Mouse (Mus musculus): ENCODE data around the gene Cnep1r1. TPM values are rescaled to one million over a fixed set of nuclear protein-coding genes. Genes with fewer than 3 reads are reported as not detected.

Cnep1r1 gene
- polyA plus RNA-seq, 1 experiment from 2014 or later: 32.0 TPM

- Histone ChIP-seq H3K27ac (ENCODE audit: low read depth, low read length) (no peak overlapping the region), H3K4me3 (ENCODE audit: low read depth, low read length) (no peak overlapping the region), H3K36me3 (ENCODE audit: control insufficient read depth, insufficient read depth, low read length) (peaks cover 16% of the 10 kb centered on the region), H3K27me3 (ENCODE audit: control insufficient read depth, insufficient read depth, low read length) (no peaks in the 10 kb centered on the region), H3K9ac (ENCODE audit: low read depth, low read length) (no peak overlapping the region), H3K4me1 (ENCODE audit: control insufficient read depth, insufficient read depth, low read length) (no peaks in the 10 kb centered on the region), H3K9me3 (replicated peaks; ENCODE audit: control insufficient read depth, low read length) (no peaks in the 10 kb centered on the region), H3K4me2 (no peak overlapping the region)
- WGBS (ENCODE audit: insufficient replicate concordance): 94% methylated on average over 2 of the region's 2 CpGs
- ATAC-seq (replicated peaks; ENCODE audit: insufficient number of reproducible peaks, low FRiP score, low TSS enrichment): no peak
Measured at GRCm38 (mm10) chr8:88124850-88125249, 6.3 kb downstream of the Cnep1r1 start.

- Histone ChIP-seq H3K9ac (ENCODE audit: low read depth, low read length) (no peak overlapping the region), H3K4me3 (ENCODE audit: low read depth, low read length) (no peak overlapping the region), H3K27me3 (ENCODE audit: control insufficient read depth, insufficient read depth, low read length) (no peaks in the 10 kb centered on the region), H3K36me3 (ENCODE audit: control insufficient read depth, insufficient read depth, low read length) (peaks cover 13% of the 10 kb centered on the region), H3K4me1 (ENCODE audit: control insufficient read depth, insufficient read depth, low read length) (no peaks in the 10 kb centered on the region), H3K9me3 (replicated peaks; ENCODE audit: control insufficient read depth, low read length) (no peaks in the 10 kb centered on the region), H3K27ac (ENCODE audit: low read depth, low read length) (no peak overlapping the region), H3K4me2 (no peak overlapping the region)
- no peak for ATAC-seq (replicated peaks; ENCODE audit: insufficient number of reproducible peaks, low FRiP score, low TSS enrichment)
- 92% methylated on average over 4 of the region's 4 CpGs for WGBS (ENCODE audit: insufficient replicate concordance)
Measured at GRCm38 (mm10) chr8:88129397-88129796, 10.8 kb downstream of the Cnep1r1 start.

DNA sequence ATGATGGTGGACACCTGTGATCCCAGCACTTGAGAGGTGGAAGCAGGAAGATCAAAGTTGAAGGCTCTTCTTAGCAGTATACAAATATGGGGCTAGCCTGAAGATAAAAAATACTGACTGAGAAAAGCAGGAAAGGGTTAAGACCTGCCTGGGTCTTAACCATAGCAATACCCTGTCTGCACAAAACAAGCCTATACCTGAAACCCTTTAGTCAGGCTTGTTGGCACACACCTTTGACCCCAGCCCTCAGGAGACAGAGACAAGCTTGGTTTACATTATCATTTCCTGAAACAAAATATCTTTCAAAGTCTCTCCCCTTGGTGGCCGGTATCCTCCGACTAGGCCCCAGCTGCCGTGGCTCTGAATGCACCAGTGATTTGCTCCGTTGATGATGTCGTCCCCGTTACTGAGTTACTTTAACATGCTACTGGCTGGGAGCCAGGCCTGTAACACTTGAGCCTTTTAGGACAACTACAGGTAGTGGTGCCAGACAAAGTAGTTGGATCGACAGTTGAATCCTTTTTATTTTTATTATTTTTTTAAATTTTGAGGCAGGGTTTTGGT, 12.3 kb downstream of the Cnep1r1 start:
- no peak overlapping the region for H3K4me3 ChIP-seq (ENCODE audit: low read depth, low read length)
- H3K4me1 ChIP-seq (ENCODE audit: control insufficient read depth, insufficient read depth, low read length): no peaks in the 10 kb centered on the region
- peaks cover 10% of the 10 kb centered on the region for H3K36me3 ChIP-seq (ENCODE audit: control insufficient read depth, insufficient read depth, low read length)
- no peak overlapping the region for H3K4me2 ChIP-seq
- 72% methylated on average over 7 of the region's 7 CpGs for WGBS (ENCODE audit: insufficient replicate concordance)
- no peaks in the 10 kb centered on the region for H3K27me3 ChIP-seq (ENCODE audit: control insufficient read depth, insufficient read depth, low read length)
- no peak overlapping the region for H3K27ac ChIP-seq (ENCODE audit: low read depth, low read length)
- H3K9me3 ChIP-seq (replicated peaks; ENCODE audit: control insufficient read depth, low read length): no peaks in the 10 kb centered on the region
- no peak for ATAC-seq (replicated peaks; ENCODE audit: insufficient number of reproducible peaks, low FRiP score, low TSS enrichment)
- no peak overlapping the region for H3K9ac ChIP-seq (ENCODE audit: low read depth, low read length)

GRCm38 (mm10) chr8:88137748-88138484, 19.3 kb downstream of the Cnep1r1 start, which contains the start of gene Heatr3:
Gene Heatr3 (plus strand): TSS chr8:88137855.
- Histone ChIP-seq H3K4me2 (peak within 1 kb of the TSS; percentile 92), H3K27me3 (ENCODE audit: control insufficient read depth, insufficient read depth, low read length) (no peaks in the 10 kb centered on the region), H3K4me3 (ENCODE audit: low read depth, low read length) (peak within 1 kb of the TSS; percentile 92), H3K36me3 (ENCODE audit: control insufficient read depth, insufficient read depth, low read length) (peaks cover 7% of the 10 kb centered on the region), H3K9me3 (replicated peaks; ENCODE audit: control insufficient read depth, low read length) (no peaks in the 10 kb centered on the region), H3K9ac (ENCODE audit: low read depth, low read length) (peak within 1 kb of the TSS; percentile 80), H3K27ac (ENCODE audit: low read depth, low read length) (peak within 1 kb of the TSS; percentile 92), H3K4me1 (ENCODE audit: control insufficient read depth, insufficient read depth, low read length) (peaks cover 5% of the 10 kb centered on the region)
- peak; percentile 97 for ATAC-seq (replicated peaks; ENCODE audit: insufficient number of reproducible peaks, low FRiP score, low TSS enrichment)
- under 1% methylated on average over 79 of the region's 79 CpGs for WGBS (ENCODE audit: insufficient replicate concordance)

DNA sequence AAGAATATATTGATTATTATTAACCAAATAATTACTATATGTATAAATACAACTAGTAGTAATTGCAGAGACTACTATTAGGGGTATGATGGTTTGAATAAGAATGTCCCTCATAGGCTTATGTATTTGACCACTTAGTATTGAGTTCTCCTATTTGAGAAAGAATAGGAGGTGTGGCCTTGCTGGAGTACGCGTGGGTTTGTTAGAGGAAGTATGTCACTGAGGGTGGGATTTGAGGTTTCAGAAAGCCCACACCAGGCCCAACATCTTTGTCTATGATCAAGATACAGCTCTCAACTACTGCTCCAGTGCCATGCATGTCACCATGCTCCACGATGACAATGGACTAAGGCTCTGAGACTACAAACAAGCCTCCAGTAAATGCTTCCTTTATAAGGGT, 20.7 kb downstream of the Cnep1r1 start:
- Histone ChIP-seq H3K27ac (ENCODE audit: low read depth, low read length) (no peak overlapping the region), H3K36me3 (ENCODE audit: control insufficient read depth, insufficient read depth, low read length) (peaks cover 9% of the 10 kb centered on the region), H3K4me3 (ENCODE audit: low read depth, low read length) (no peak overlapping the region), H3K9me3 (replicated peaks; ENCODE audit: control insufficient read depth, low read length) (no peaks in the 10 kb centered on the region), H3K4me1 (ENCODE audit: control insufficient read depth, insufficient read depth, low read length) (peaks cover 5% of the 10 kb centered on the region), H3K27me3 (ENCODE audit: control insufficient read depth, insufficient read depth, low read length) (no peaks in the 10 kb centered on the region), H3K4me2 (peak overlapping the region; percentile 92; the same call in 1 of the 2 replicates), H3K9ac (ENCODE audit: low read depth, low read length) (no peak overlapping the region)
- ATAC-seq (replicated peaks; ENCODE audit: insufficient number of reproducible peaks, low FRiP score, low TSS enrichment): no peak
- WGBS (ENCODE audit: insufficient replicate concordance): 89% methylated on average over 3 of the region's 3 CpGs

GRCm38 (mm10) chr8:88141629-88142028, 23.1 kb downstream of the Cnep1r1 start:
- no peak overlapping the region for H3K4me2 ChIP-seq
- H3K4me1 ChIP-seq (ENCODE audit: control insufficient read depth, insufficient read depth, low read length): peaks cover 5% of the 10 kb centered on the region
- no peak overlapping the region for H3K9ac ChIP-seq (ENCODE audit: low read depth, low read length)
- H3K27me3 ChIP-seq (ENCODE audit: control insufficient read depth, insufficient read depth, low read length): no peaks in the 10 kb centered on the region
- no peak overlapping the region for H3K4me3 ChIP-seq (ENCODE audit: low read depth, low read length)
- 83% methylated on average over 3 of the region's 3 CpGs for WGBS (ENCODE audit: insufficient replicate concordance)
- H3K36me3 ChIP-seq (ENCODE audit: control insufficient read depth, insufficient read depth, low read length): peaks cover 9% of the 10 kb centered on the region
- H3K27ac ChIP-seq (ENCODE audit: low read depth, low read length): no peak overlapping the region
- no peak for ATAC-seq (replicated peaks; ENCODE audit: insufficient number of reproducible peaks, low FRiP score, low TSS enrichment)
- no peaks in the 10 kb centered on the region for H3K9me3 ChIP-seq (replicated peaks; ENCODE audit: control insufficient read depth, low read length)

- H3K27ac ChIP-seq (ENCODE audit: low read depth, low read length): no peak overlapping the region
- H3K4me2 ChIP-seq: no peak overlapping the region
- H3K4me3 ChIP-seq (ENCODE audit: low read depth, low read length): no peak overlapping the region
- H3K36me3 ChIP-seq (ENCODE audit: control insufficient read depth, insufficient read depth, low read length): peaks cover 19% of the 10 kb centered on the region
- no peaks in the 10 kb centered on the region for H3K4me1 ChIP-seq (ENCODE audit: control insufficient read depth, insufficient read depth, low read length)
- no peak for ATAC-seq (replicated peaks; ENCODE audit: insufficient number of reproducible peaks, low FRiP score, low TSS enrichment)
- 83% methylated on average over 5 of the region's 5 CpGs for WGBS (ENCODE audit: insufficient replicate concordance)
- H3K9ac ChIP-seq (ENCODE audit: low read depth, low read length): no peak overlapping the region
- no peaks in the 10 kb centered on the region for H3K27me3 ChIP-seq (ENCODE audit: control insufficient read depth, insufficient read depth, low read length)
- H3K9me3 ChIP-seq (replicated peaks; ENCODE audit: control insufficient read depth, low read length): no peaks in the 10 kb centered on the region
Measured at GRCm38 (mm10) chr8:88144041-88144440, 25.5 kb downstream of the Cnep1r1 start.

GRCm38 (mm10) chr8:88150910-88151371, 32.4 kb downstream of the Cnep1r1 start:
- no peak overlapping the region for H3K4me2 ChIP-seq
- H3K36me3 ChIP-seq (ENCODE audit: control insufficient read depth, insufficient read depth, low read length): peaks cover 23% of the 10 kb centered on the region
- WGBS (ENCODE audit: insufficient replicate concordance): 94% methylated on average over 6 of the region's 6 CpGs
- no peaks in the 10 kb centered on the region for H3K9me3 ChIP-seq (replicated peaks; ENCODE audit: control insufficient read depth, low read length)
- H3K27ac ChIP-seq (ENCODE audit: low read depth, low read length): no peak overlapping the region
- ATAC-seq (replicated peaks; ENCODE audit: insufficient number of reproducible peaks, low FRiP score, low TSS enrichment): no peak
- H3K4me3 ChIP-seq (ENCODE audit: low read depth, low read length): no peak overlapping the region
- no peaks in the 10 kb centered on the region for H3K4me1 ChIP-seq (ENCODE audit: control insufficient read depth, insufficient read depth, low read length)
- H3K9ac ChIP-seq (ENCODE audit: low read depth, low read length): no peak overlapping the region
- H3K27me3 ChIP-seq (ENCODE audit: control insufficient read depth, insufficient read depth, low read length): no peaks in the 10 kb centered on the region

All from heart, embryonic 11.5 days (tissue).